Mouse (Mus musculus) forebrain, embryonic 15.5 days (tissue): Measurements from ENCODE around the gene P2rx4. TPM values are rescaled to one million over a fixed set of nuclear protein-coding genes. Genes with fewer than 3 reads are reported as not detected.

Experiments used
- microRNA-seq: library from miRNA; unstranded; fragments of <30 nt; microRNA quantifications from one replicate; pipeline ENCODE4, GENCODE M21; 2016
- polyA plus RNA-seq: library from polyadenylated mRNA; unstranded; fragments of >200 nt; fragmentation: Nextera tagmentation; extraction: Ambion mirVana; gene quantifications from 2 replicates; pipeline ENCODE4 v1.2.1, GENCODE M21; 2015

P2rx4 gene
- polyA plus RNA-seq, 1 experiment from 2014 or later = 9.4 TPM

Small RNA genes lying within 50 kb of the gene (microRNA-seq; reads per million reads assigned to microRNA genes)
- gene Mir8115 = not detected

Other genes with a start within 250 kb of the P2rx4 start
- 38.5 and 39.1 TPM in 2 replicates for gene Atp2a2, start 205.3 kb upstream of the P2rx4 start, polyA plus RNA-seq
- gene Ift81, start 93.0 kb upstream of the P2rx4 start, polyA plus RNA-seq = 64.3 and 67.0 TPM in 2 replicates
- gene P2rx7, start 63.6 kb upstream of the P2rx4 start, polyA plus RNA-seq = 1.4 and 1.8 TPM in 2 replicates
- gene Camkk2, start 71.9 kb downstream of the P2rx4 start, polyA plus RNA-seq = 62.1 and 62.9 TPM in 2 replicates
- 538 and 543 TPM in 2 replicates for gene Anapc5, start 113.8 kb downstream of the P2rx4 start, polyA plus RNA-seq
- 50.9 and 52.9 TPM in 2 replicates for gene Rnf34, start 142.5 kb downstream of the P2rx4 start, polyA plus RNA-seq